Mouse (Mus musculus) G1E (cell line): ENCODE data around the gene Qpct.

Experiments
- CTCF ChIP-seq: IDR thresholded peaks from 2 replicates; pipeline ENCODE4 v1.5.1; 2012; ENCODE audit warnings: low read depth, low read length, inconsistent platforms, mixed read lengths
- GATA1 ChIP-seq: IDR thresholded peaks from 2 replicates; pipeline ENCODE4 v1.6.1; 2012; ENCODE audit warnings: borderline replicate concordance, low read length, inconsistent platforms, mixed read lengths
- TAL1 ChIP-seq: conservative IDR thresholded peaks from 2 replicates; pipeline ENCODE4 v1.6.1; 2012; ENCODE audit warnings: low read depth, low read length, inconsistent platforms, mixed read lengths

GRCm38 (mm10) chr17:79093286-79093975 is 41.7 kb downstream of the Qpct start:
- TF ChIP-seq CTCF (no peak), TAL1 (no peak), GATA1 (no peak)
